Mouse (Mus musculus) v-Abl transformed pro-B cells (cell line): ENCODE measurements around the gene Tmem109.

ENCODE experiments used
- in situ Hi-C, 2 experiments: fragments of 400-800 bp; cut with MboI; formaldehyde crosslinking; loops; one replicate each; pipeline ENCODE4 v1.15.1; 2025; ENCODE audit not compliant: unreplicated experiment in 2 of 2

The Tmem109 gene

GRCm38 (mm10) chr19:10845454-10845853, 36.3 kb downstream of the Tmem109 start:
- in situ Hi-C loops, result no loop called here

- in situ Hi-C loops, result loop anchor here (5.0 kb wide), 2 partner anchors 33 to 38 kb away; partner anchors contain the start of gene Tmem109 (in 1 of the 2)
Measured at GRCm38 (mm10) chr19:10844206-10844605, 37.6 kb downstream of the Tmem109 start.

GRCm38 (mm10) chr19:10842914-10843313, 38.9 kb downstream of the Tmem109 start:
- in situ Hi-C loops, result loop anchor here (5.0 kb wide), 2 partner anchors 34 to 39 kb away; partner anchors contain the start of gene Tmem109 (in 1 of the 2)

- in situ Hi-C loops, result loop anchor here (5.0 kb wide), 2 partner anchors 35 to 40 kb away; partner anchors contain the start of gene Tmem109 (in 1 of the 2)
Measured at GRCm38 (mm10) chr19:10841721-10842626, 39.8 kb downstream of the Tmem109 start.

GRCm38 (mm10) chr19:10839010-10839892, 42.5 kb downstream of the Tmem109 start, which contains the start of gene Slc15a3:
Slc15a3 (plus strand) TSS chr19:10839727.
- in situ Hi-C loops, result loop anchor here in 1 of 2 experiments (5.0 kb wide), 1 partner anchor 122 kb away; no protein-coding TSS in a partner anchor

- in situ Hi-C loops, result loop anchor here in 1 of 2 experiments (5.0 kb wide), 1 partner anchor 118 kb away; no protein-coding TSS in a partner anchor
Measured at GRCm38 (mm10) chr19:10835671-10836070, 46.1 kb downstream of the Tmem109 start.

GRCm38 (mm10) chr19:10833611-10834010, 48.2 kb downstream of the Tmem109 start:
- in situ Hi-C loops, result no loop called here

GRCm38 (mm10) chr19:10832030-10832429, 49.8 kb downstream of the Tmem109 start:
- in situ Hi-C loops, result no loop called here

GRCm38 (mm10) chr19:10831424-10831823, 50.4 kb downstream of the Tmem109 start:
- in situ Hi-C loops, result no loop called here

GRCm38 (mm10) chr19:10829436-10830175, 52.2 kb downstream of the Tmem109 start, which contains the start of gene Cd6:
Cd6 (minus strand) TSS chr19:10830058.
- in situ Hi-C loops, result loop anchor here (5.0 to 10.0 kb wide), 2 partner anchors 112 to 135 kb away; no protein-coding TSS in a partner anchor

- in situ Hi-C loops, result loop anchor here (5.0 to 10.0 kb wide), 2 partner anchors 111 to 136 kb away; no protein-coding TSS in a partner anchor
Measured at GRCm38 (mm10) chr19:10828321-10828720, 53.5 kb downstream of the Tmem109 start.

- in situ Hi-C loops, result loop anchor here (10.0 kb wide), 1 partner anchor 141 kb away; no protein-coding TSS in a partner anchor
Measured at GRCm38 (mm10) chr19:10824061-10824460, 57.7 kb downstream of the Tmem109 start.

GRCm38 (mm10) chr19:10822534-10822933, 59.3 kb downstream of the Tmem109 start:
- in situ Hi-C loops, result loop anchor here (10.0 kb wide), 1 partner anchor 142 kb away; no protein-coding TSS in a partner anchor

- in situ Hi-C loops, result loop anchor here (10.0 kb wide), 1 partner anchor 143 kb away; no protein-coding TSS in a partner anchor
Measured at GRCm38 (mm10) chr19:10821319-10821718, 60.5 kb downstream of the Tmem109 start.
